In the genomic region with DNA sequence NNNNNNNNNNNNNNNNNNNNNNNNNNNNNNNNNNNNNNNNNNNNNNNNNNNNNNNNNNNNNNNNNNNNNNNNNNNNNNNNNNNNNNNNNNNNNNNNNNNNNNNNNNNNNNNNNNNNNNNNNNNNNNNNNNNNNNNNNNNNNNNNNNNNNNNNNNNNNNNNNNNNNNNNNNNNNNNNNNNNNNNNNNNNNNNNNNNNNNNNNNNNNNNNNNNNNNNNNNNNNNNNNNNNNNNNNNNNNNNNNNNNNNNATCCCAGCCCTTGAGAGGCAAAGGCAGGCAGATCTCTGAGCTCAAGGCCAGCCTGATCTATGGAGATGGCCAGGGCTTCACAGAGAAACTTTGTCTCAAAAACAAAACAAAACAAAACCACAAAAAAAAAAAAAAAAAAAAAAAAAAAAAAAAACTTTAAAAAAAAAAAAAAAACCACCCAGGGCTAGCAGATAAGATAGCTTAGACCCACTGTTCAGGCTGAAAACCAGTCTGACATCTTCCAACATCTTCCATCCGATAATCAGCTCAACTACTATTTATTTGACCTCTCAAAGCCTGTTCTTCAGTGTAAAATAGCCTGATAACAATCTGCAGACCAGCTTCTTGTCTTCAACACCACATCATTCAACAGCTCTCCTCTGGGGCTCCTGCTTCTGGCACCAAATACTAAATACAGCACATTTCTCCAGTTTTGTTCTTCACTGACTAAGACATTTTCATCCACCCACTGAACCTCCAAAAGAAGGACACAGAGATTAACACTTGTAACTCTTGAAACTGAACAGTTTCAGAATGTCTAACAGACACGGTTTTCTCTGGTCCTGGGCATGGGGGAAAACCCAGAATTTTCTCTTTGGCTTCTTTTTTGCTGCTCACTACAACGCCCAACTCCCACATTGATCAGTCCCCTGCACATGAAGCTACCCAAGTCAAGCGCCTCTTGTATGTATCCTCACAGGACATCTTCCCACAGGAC, we compare ENCODE assay signal across 11 mouse cellular contexts. TPM values are rescaled to one million over a fixed set of nuclear protein-coding genes. Genes with fewer than 3 reads are reported as not detected.
DNase-seq lines count a peak whose midpoint lies in the region; TF ChIP-seq lines count a peak whose summit lies in the region.
"Had no signal": no experiment of that assay in that cellular context is flagged by ENCODE, and none has a peak within 500 bp of the region (broad histone marks: within the 10 kb centered on the region; RNA-seq: fewer than 3 reads in every experiment).

No protein-coding gene starts in this region.

- no peak for TF ChIP-seq POLR2A in cortical plate, adult 2 months (IDR thresholded peaks at IDR 0.05; ENCODE audit: extremely low read depth, insufficient read depth, low read length)
- TF ChIP-seq POLR2A in small intestine, adult 2 months (IDR thresholded peaks at IDR 0.05; ENCODE audit: low read depth, low read length): no peak

- 55% methylated on average over 4 of the region's 4 CpGs for WGBS in small intestine, adult 2 months
- WGBS in heart, embryonic 10.5 days: 46% methylated on average over 4 of the region's 4 CpGs

- no peak for TF ChIP-seq CTCF in cortical plate, adult 2 months (IDR thresholded peaks at IDR 0.05; ENCODE audit: extremely low read depth, insufficient read depth, low read length)
- no peak for TF ChIP-seq CTCF in small intestine, adult 2 months (IDR thresholded peaks at IDR 0.05; ENCODE audit: extremely low read depth, insufficient read length, insufficient replicate concordance, low read depth, low read length)

- no peak overlapping the region for H3K4me3 ChIP-seq in cortical plate, adult 2 months (ENCODE audit: insufficient read depth, low read length)
- H3K4me3 ChIP-seq in small intestine, adult 2 months (ENCODE audit: low read depth, low read length): no peak overlapping the region
- H3K4me3 ChIP-seq in heart, embryonic 10.5 days: no peak overlapping the region
- H3K4me3 ChIP-seq: forebrain, embryonic 13.5 days; heart, embryonic 12.5 days had no signal

- peak overlapping the region; percentile 48; the same call in 1 of the 2 replicates for H3K27ac ChIP-seq in cortical plate, adult 2 months (ENCODE audit: insufficient read depth, low read length)
- H3K27ac ChIP-seq in small intestine, adult 2 months (ENCODE audit: insufficient read depth, low read depth, low read length): peak overlapping the region; percentile 60
- no peak overlapping the region for H3K27ac ChIP-seq in heart, embryonic 10.5 days
- H3K27ac ChIP-seq: forebrain, embryonic 13.5 days had no signal

- peak; percentile 21 for DNase-seq in gastrocnemius, adult 18-20 months (ENCODE audit: low spot score)
- DNase-seq in gastrocnemius, postnatal 10 days: no peak
- DNase-seq in right cerebral cortex, adult 18-20 months: peak; percentile 42
- no peak for DNase-seq in right cerebral cortex, adult 2 months (ENCODE audit: low spot score in 2 of 2)
- DNase-seq in heart, embryonic 10.5 days (ENCODE audit: low spot score): no peak
- no peak for DNase-seq in lung, postnatal 4 days
- DNase-seq: adrenal gland, postnatal 25 days had no signal

- H3K4me1 ChIP-seq in cortical plate, adult 2 months (ENCODE audit: control insufficient read depth, insufficient read depth, low read length): peaks cover 7% of the 10 kb centered on the region
- H3K4me1 ChIP-seq in small intestine, adult 2 months (ENCODE audit: control insufficient read depth, insufficient read depth, insufficient read length, low read length): peaks cover 54% of the 10 kb centered on the region
- H3K4me1 ChIP-seq in heart, embryonic 10.5 days: peaks cover 47% of the 10 kb centered on the region

- H3K27me3 ChIP-seq in small intestine, adult 2 months (ENCODE audit: control insufficient read depth, insufficient read depth, low read length): no peaks in the 10 kb centered on the region
- no peaks in the 10 kb centered on the region for H3K27me3 ChIP-seq in heart, embryonic 10.5 days (ENCODE audit: insufficient read depth, poor library complexity, severe bottlenecking)
- H3K27me3 ChIP-seq: forebrain, embryonic 13.5 days; heart, embryonic 12.5 days had no signal

- H3K9me3 ChIP-seq in heart, embryonic 10.5 days: no peaks in the 10 kb centered on the region
- H3K9me3 ChIP-seq: forebrain, embryonic 13.5 days; heart, embryonic 12.5 days had no signal

- peaks cover 1% of the 10 kb centered on the region; the same call in 1 of the 2 replicates for H3K36me3 ChIP-seq in small intestine, adult 2 months (ENCODE audit: control insufficient read depth, insufficient read depth, low read length)
- H3K36me3 ChIP-seq in heart, embryonic 10.5 days: no peaks in the 10 kb centered on the region
- H3K36me3 ChIP-seq: heart, embryonic 12.5 days had no signal

RNA-seq across cellular contexts. Expression of gene B3gnt2, which starts 15.7 kb away (rescaled TPM):
- 1 to 10 TPM; 1.0 to 2.2 TPM for total RNA-seq in gastrocnemius, adult 18-20 months (2021)
- 1 to 10 TPM; 4.0 to 4.4 TPM for total RNA-seq in gastrocnemius, postnatal 10 days (2021)
- 11.2 and 11.4 TPM in 2 replicates for polyA plus RNA-seq in cortical plate, adult 2 months (2012; rRNA removed)
- 7.2 and 9.7 TPM in 2 replicates for polyA plus RNA-seq in small intestine, adult 2 months (2012; rRNA removed)
- polyA plus RNA-seq in heart, embryonic 10.5 days (2016; fragmentation: Nextera tagmentation; extraction: Ambion mirVana): 2.6 and 2.9 TPM in 2 replicates

Comparison
In these comparisons a context has a peak if more than half of its experiments do, and no peak if none do; other contexts are left out.
1. DNase-seq: peak in gastrocnemius, adult 18-20 months (single experiment) and right cerebral cortex, adult 18-20 months (single experiment); none in gastrocnemius, postnatal 10 days (single experiment), right cerebral cortex, adult 2 months (0 of 2), heart, embryonic 10.5 days (single experiment) and lung, postnatal 4 days (0 of 2).